Mouse (Mus musculus) macrophage (primary cell): Measurements from ENCODE around the gene Plac8. TPM values are rescaled to one million over a fixed set of nuclear protein-coding genes. Genes with fewer than 3 reads are reported as not detected.

Source experiments
- H3K27ac ChIP-seq: fragments of 350-480 bp; formaldehyde crosslinking; 2 replicates; pipeline ENCODE4 v1.9.0; 2021
- H3K36me3 ChIP-seq: fragments of 350-480 bp; formaldehyde crosslinking; 2 replicates; pipeline ENCODE4 v1.9.0; 2021; ENCODE audit errors: inconsistent target
- H3K4me3 ChIP-seq: fragments of 350-480 bp; formaldehyde crosslinking; 2 replicates; pipeline ENCODE4 v1.9.0; 2021; ENCODE audit errors: inconsistent target
- H3K79me2 ChIP-seq: fragments of 350-480 bp; formaldehyde crosslinking; 2 replicates; pipeline ENCODE4 v1.9.0; 2021; ENCODE audit errors: inconsistent target
- WGBS: methylation state at CpG from one replicate; pipeline ENCODE4 v1.1.7; 2026; ENCODE audit warnings: inconsistent platforms; ENCODE audit not compliant: missing documents; 5-methylcytosine and 5-hydroxymethylcytosine counted together
- polyA plus RNA-seq: library from polyadenylated mRNA; stranded (reverse); fragments of 250-400 nt; gene quantifications from 3 replicates; pipeline ENCODE4 v1.2.4, GENCODE M21; 2018; ENCODE audit warnings: inconsistent platforms

The Plac8 gene
- polyA plus RNA-seq, 1 experiment from 2014 or later, result 7.8 TPM

- no peaks in the 10 kb centered on the region for H3K36me3 ChIP-seq
- 74% methylated on average over 3 of the region's 3 CpGs for WGBS
- H3K79me2 ChIP-seq, result peaks cover 50% of the 10 kb centered on the region; the same call in 1 of the 2 replicates
- no peak overlapping the region for H3K4me3 ChIP-seq
- no peak overlapping the region for H3K27ac ChIP-seq
These were observed 3.2 kb downstream of the Plac8 start for GRCm38 (mm10) chr5:100568802-100569201.

GRCm38 (mm10) chr5:100568177-100568576 lies 3.9 kb downstream of the Plac8 start:
- Histone ChIP-seq H3K79me2 (peaks cover 50% of the 10 kb centered on the region; the same call in 1 of the 2 replicates), H3K36me3 (no peaks in the 10 kb centered on the region), H3K27ac (no peak overlapping the region), H3K4me3 (no peak overlapping the region)
- 47% methylated on average over 8 of the region's 8 CpGs for WGBS

GRCm38 (mm10) chr5:100567258-100568032 lies 4.6 kb downstream of the Plac8 start:
- H3K27ac ChIP-seq, result peak overlapping the region; percentile 51

GRCm38 (mm10) chr5:100566798-100567197 lies 5.2 kb downstream of the Plac8 start:
- Histone ChIP-seq H3K79me2 (peaks cover 50% of the 10 kb centered on the region; the same call in 1 of the 2 replicates), H3K36me3 (no peaks in the 10 kb centered on the region), H3K4me3 (no peak overlapping the region), H3K27ac (peak overlapping the region; percentile 51)
- WGBS, result 31% methylated on average over 2 of the region's 2 CpGs

More at GRCm38 (mm10) chr5:100567258-100568032, 4.6 kb downstream of the Plac8 start:
- peaks cover 50% of the 10 kb centered on the region; the same call in 1 of the 2 replicates for H3K79me2 ChIP-seq
- 52% methylated on average over 12 of the region's 13 CpGs for WGBS
- no peaks in the 10 kb centered on the region for H3K36me3 ChIP-seq
- no peak overlapping the region for H3K4me3 ChIP-seq

- no peak overlapping the region for H3K27ac ChIP-seq
- H3K36me3 ChIP-seq, result no peaks in the 10 kb centered on the region
- H3K79me2 ChIP-seq, result peaks cover 19% of the 10 kb centered on the region; the same call in 1 of the 2 replicates
- 96% methylated on average over 9 of the region's 9 CpGs for WGBS
- H3K4me3 ChIP-seq, result no peak overlapping the region
These were observed 9.3 kb downstream of the Plac8 start for GRCm38 (mm10) chr5:100562702-100563101.

GRCm38 (mm10) chr5:100559357-100559756 lies 12.7 kb downstream of the Plac8 start:
- Histone ChIP-seq H3K79me2 (no peaks in the 10 kb centered on the region; the same call in 1 of the 2 replicates), H3K27ac (no peak overlapping the region), H3K36me3 (no peaks in the 10 kb centered on the region), H3K4me3 (no peak overlapping the region)
- WGBS, result 79% methylated on average over 7 of the region's 7 CpGs

- H3K27ac ChIP-seq, result no peak overlapping the region
- no peaks in the 10 kb centered on the region; the same call in 1 of the 2 replicates for H3K79me2 ChIP-seq
- 92% methylated on average over 2 of the region's 3 CpGs for WGBS
- H3K4me3 ChIP-seq, result no peak overlapping the region
- no peaks in the 10 kb centered on the region for H3K36me3 ChIP-seq
These were observed 13.3 kb downstream of the Plac8 start for GRCm38 (mm10) chr5:100558783-100559182.

GRCm38 (mm10) chr5:100557537-100557936 lies 14.5 kb downstream of the Plac8 start:
- no peaks in the 10 kb centered on the region for H3K36me3 ChIP-seq
- H3K27ac ChIP-seq, result peak overlapping the region; percentile 56
- WGBS, result 61% methylated on average over 9 of the region's 9 CpGs
- H3K4me3 ChIP-seq, result no peak overlapping the region
- H3K79me2 ChIP-seq, result no peaks in the 10 kb centered on the region

GRCm38 (mm10) chr5:100557019-100557418 lies 15.0 kb downstream of the Plac8 start:
- no peaks in the 10 kb centered on the region for H3K79me2 ChIP-seq
- no peak overlapping the region for H3K4me3 ChIP-seq
- H3K27ac ChIP-seq, result peak overlapping the region; percentile 56
- no peaks in the 10 kb centered on the region for H3K36me3 ChIP-seq
- 32% methylated on average over 14 of the region's 14 CpGs for WGBS

- Histone ChIP-seq H3K27ac (no peak overlapping the region), H3K36me3 (peaks cover 5% of the 10 kb centered on the region; the same call in 1 of the 2 replicates), H3K4me3 (no peak overlapping the region), H3K79me2 (no peaks in the 10 kb centered on the region)
- WGBS, result 95% methylated on average over 8 of the region's 8 CpGs
These were observed 18.6 kb downstream of the Plac8 start for GRCm38 (mm10) chr5:100553426-100553825.

- 85% methylated on average over 2 of the region's 2 CpGs for WGBS
- Histone ChIP-seq H3K36me3 (peaks cover 19% of the 10 kb centered on the region; the same call in 1 of the 2 replicates), H3K79me2 (no peaks in the 10 kb centered on the region)
These were observed 20.1 kb downstream of the Plac8 start for GRCm38 (mm10) chr5:100551952-100552351.

GRCm38 (mm10) chr5:100550151-100550550 lies 21.9 kb downstream of the Plac8 start:
- no peak overlapping the region for H3K27ac ChIP-seq
- peaks cover 32% of the 10 kb centered on the region for H3K36me3 ChIP-seq
- 89% methylated on average over 1 of the region's 1 CpGs for WGBS
- no peaks in the 10 kb centered on the region for H3K79me2 ChIP-seq
- H3K4me3 ChIP-seq, result no peak overlapping the region

More at GRCm38 (mm10) chr5:100551952-100552351, 20.1 kb downstream of the Plac8 start:
- H3K4me3 ChIP-seq, result no peak overlapping the region
- no peak overlapping the region for H3K27ac ChIP-seq

GRCm38 (mm10) chr5:100549311-100549710 lies 22.7 kb downstream of the Plac8 start:
- Histone ChIP-seq H3K36me3 (peaks cover 40% of the 10 kb centered on the region), H3K79me2 (no peaks in the 10 kb centered on the region), H3K27ac (no peak overlapping the region), H3K4me3 (no peak overlapping the region)
- 80% methylated on average over 4 of the region's 4 CpGs for WGBS

- whole genome bisulfite sequencing, result 83% methylated on average over 2 of the region's 2 CpGs
- no peak overlapping the region for H3K4me3 ChIP-seq
- no peaks in the 10 kb centered on the region for H3K79me2 ChIP-seq
- no peak overlapping the region for H3K27ac ChIP-seq
- peaks cover 44% of the 10 kb centered on the region for H3K36me3 ChIP-seq
These were observed 23.8 kb downstream of the Plac8 start for GRCm38 (mm10) chr5:100548236-100548635.

GRCm38 (mm10) chr5:100546294-100547080 lies 25.6 kb downstream of the Plac8 start:
- 76% methylated on average over 5 of the region's 6 CpGs for WGBS
- H3K27ac ChIP-seq, result no peak overlapping the region
- peaks cover 61% of the 10 kb centered on the region for H3K36me3 ChIP-seq
- no peaks in the 10 kb centered on the region for H3K79me2 ChIP-seq
- H3K4me3 ChIP-seq, result no peak overlapping the region
